Mouse (Mus musculus) G1E (cell line): ENCODE measurements around the gene Olfr589.

ENCODE experiments used
- CTCF ChIP-seq: IDR thresholded peaks from 2 replicates; pipeline ENCODE4 v1.5.1; 2012; ENCODE audit warnings: low read depth, low read length, inconsistent platforms, mixed read lengths
- GATA1 ChIP-seq: IDR thresholded peaks from 2 replicates; pipeline ENCODE4 v1.6.1; 2012; ENCODE audit warnings: borderline replicate concordance, low read length, inconsistent platforms, mixed read lengths

- TF ChIP-seq CTCF (no peak), GATA1 (no peak)
Observed at GRCm38 (mm10) chr7:103169697-103170096, 13.5 kb upstream of the Olfr589 start.
